Comparison of ENCODE assay signal across 16 mouse cellular contexts in the genomic region with DNA sequence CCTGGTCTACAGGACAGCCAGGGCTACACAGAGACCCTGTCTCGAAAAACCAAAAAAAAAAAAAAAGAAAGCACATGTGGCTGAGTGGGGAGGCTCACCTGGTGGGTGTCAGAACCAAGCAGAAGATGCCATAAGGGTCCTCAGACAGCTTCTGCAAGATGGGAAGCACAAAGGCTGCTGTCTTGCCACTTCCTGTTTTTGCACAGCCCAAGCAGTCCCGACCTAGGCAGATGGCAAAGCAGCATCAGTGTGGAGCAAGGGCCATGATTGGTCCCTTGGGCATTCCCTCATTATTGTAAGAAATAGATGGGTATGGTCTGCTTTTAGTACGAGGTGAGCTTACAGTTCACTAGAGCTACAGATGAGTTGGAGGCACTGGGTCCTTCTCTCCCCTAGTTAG. TPM values are rescaled to one million over a fixed set of nuclear protein-coding genes. Genes with fewer than 3 reads are reported as not detected.
DNase-seq lines count a peak whose midpoint lies in the region; ATAC-seq and TF ChIP-seq lines count a peak whose summit lies in the region.
"Had no signal": no experiment of that assay in that cellular context is flagged by ENCODE, and none has a peak within 500 bp of the region (broad histone marks: within the 10 kb centered on the region; RNA-seq: fewer than 3 reads in every experiment).

No protein-coding gene starts in this region.

- no peak overlapping the region for H3K9ac ChIP-seq in intestine, postnatal 0 days (ENCODE audit: low read depth, low read length)
- H3K9ac ChIP-seq in intestine, embryonic 16.5 days (ENCODE audit: low read depth, low read length): no peak overlapping the region
- no peak overlapping the region for H3K9ac ChIP-seq in CH12.LX (ENCODE audit: insufficient read depth, low read depth)
- H3K9ac ChIP-seq in embryonic facial prominence, embryonic 12.5 days: no peak overlapping the region
- no peak overlapping the region for H3K9ac ChIP-seq in liver, embryonic 16.5 days (ENCODE audit: low read depth, low read length)
- no peak overlapping the region for H3K9ac ChIP-seq in midbrain, embryonic 15.5 days
- H3K9ac ChIP-seq in hindbrain, postnatal 0 days (replicated peaks; ENCODE audit: low read length): no peak overlapping the region
- H3K9ac ChIP-seq: forebrain, embryonic 13.5 days; heart, embryonic 12.5 days had no signal

- TF ChIP-seq POLR2A in CH12.LX (IDR thresholded peaks at IDR 0.05; ENCODE audit: low read depth, low read length): no peak

- peaks cover 2% of the 10 kb centered on the region; the same call in 1 of the 2 replicates for H3K4me1 ChIP-seq in intestine, postnatal 0 days (replicated peaks; ENCODE audit: control insufficient read depth, insufficient read depth, low read length)
- H3K4me1 ChIP-seq in intestine, embryonic 16.5 days (ENCODE audit: control insufficient read depth, insufficient read depth, low read length): peaks cover 12% of the 10 kb centered on the region
- H3K4me1 ChIP-seq in CH12.LX (ENCODE audit: control insufficient read depth in 1 of 2, insufficient read depth in 2 of 2): peaks cover 12 to 31% of the 10 kb centered on the region in 2 experiments
- peaks cover 15% of the 10 kb centered on the region for H3K4me1 ChIP-seq in embryonic facial prominence, embryonic 12.5 days
- peaks cover 18% of the 10 kb centered on the region for H3K4me1 ChIP-seq in liver, embryonic 16.5 days (ENCODE audit: control insufficient read depth, low read depth, low read length)
- H3K4me1 ChIP-seq in midbrain, embryonic 15.5 days: peaks cover 30% of the 10 kb centered on the region
- H3K4me1 ChIP-seq in hindbrain, postnatal 0 days (ENCODE audit: insufficient read depth, low read length): peaks cover 10% of the 10 kb centered on the region; the same call in 1 of the 2 replicates

- in situ Hi-C loops in CH12.LX (cut with MboI; ENCODE audit: low pct_ligation_motif_present, low pct_unique_long_range_greater_than_20kb, low sequenced_read_pairs): no loop called here

- H3K79me2 ChIP-seq in CH12.LX (replicated peaks; ENCODE audit: control insufficient read depth, extremely low read depth, insufficient read depth, poor library complexity, severe bottlenecking): peaks cover 44% of the 10 kb centered on the region

- no peaks in the 10 kb centered on the region for H3K9me3 ChIP-seq in intestine, postnatal 0 days (ENCODE audit: control insufficient read depth)
- no peaks in the 10 kb centered on the region for H3K9me3 ChIP-seq in intestine, embryonic 16.5 days (ENCODE audit: control insufficient read depth, low read length)
- H3K9me3 ChIP-seq in CH12.LX (replicated peaks; ENCODE audit: low read length): no peaks in the 10 kb centered on the region
- no peaks in the 10 kb centered on the region for H3K9me3 ChIP-seq in embryonic facial prominence, embryonic 12.5 days
- H3K9me3 ChIP-seq in liver, embryonic 16.5 days (replicated peaks; ENCODE audit: control insufficient read depth, low read length): no peaks in the 10 kb centered on the region
- no peaks in the 10 kb centered on the region for H3K9me3 ChIP-seq in midbrain, embryonic 15.5 days
- no peaks in the 10 kb centered on the region for H3K9me3 ChIP-seq in hindbrain, postnatal 0 days (ENCODE audit: low read length)
- H3K9me3 ChIP-seq: forebrain, embryonic 13.5 days; heart, embryonic 12.5 days had no signal

- H3K4me3 ChIP-seq in intestine, postnatal 0 days (ENCODE audit: low read depth, low read length): no peak overlapping the region
- no peak overlapping the region for H3K4me3 ChIP-seq in intestine, embryonic 16.5 days (ENCODE audit: low read length)
- H3K4me3 ChIP-seq in CH12.LX (replicated peaks in 1 of 3; ENCODE audit: low read depth in 2 of 3, low read length in 2 of 3, poor library complexity in 1 of 3): peak overlapping the region in 2 of 3 experiments; percentile 0 to 9
- H3K4me3 ChIP-seq in embryonic facial prominence, embryonic 12.5 days: no peak overlapping the region
- H3K4me3 ChIP-seq in liver, embryonic 16.5 days (ENCODE audit: low read depth, low read length): no peak overlapping the region
- no peak overlapping the region for H3K4me3 ChIP-seq in midbrain, embryonic 15.5 days
- H3K4me3 ChIP-seq in hindbrain, postnatal 0 days (ENCODE audit: low read length): no peak overlapping the region

- ATAC-seq in intestine, postnatal 0 days: no peak
- no peak for ATAC-seq in intestine, embryonic 16.5 days
- ATAC-seq in embryonic facial prominence, embryonic 12.5 days (ENCODE audit: insufficient number of reproducible peaks, insufficient read depth, low FRiP score, low TSS enrichment): no peak
- no peak for ATAC-seq in liver, embryonic 16.5 days (ENCODE audit: low read depth)
- ATAC-seq in midbrain, embryonic 15.5 days (replicated peaks): no peak
- no peak for ATAC-seq in hindbrain, postnatal 0 days
- ATAC-seq: forebrain, embryonic 13.5 days had no signal

- H3K27ac ChIP-seq in intestine, postnatal 0 days (ENCODE audit: low read depth, low read length): peak overlapping the region; percentile 21; the same call in 1 of the 2 replicates
- H3K27ac ChIP-seq in intestine, embryonic 16.5 days (ENCODE audit: low read length): no peak overlapping the region
- H3K27ac ChIP-seq in CH12.LX (ENCODE audit: insufficient read depth, low read depth): no peak overlapping the region
- no peak overlapping the region for H3K27ac ChIP-seq in embryonic facial prominence, embryonic 12.5 days
- no peak overlapping the region for H3K27ac ChIP-seq in liver, embryonic 16.5 days (ENCODE audit: low read length)
- no peak overlapping the region for H3K27ac ChIP-seq in midbrain, embryonic 15.5 days
- no peak overlapping the region for H3K27ac ChIP-seq in hindbrain, postnatal 0 days
- H3K27ac ChIP-seq: forebrain, embryonic 13.5 days; kidney, postnatal 0 days; macrophage had no signal

- DNase-seq in CH12.LX (ENCODE audit: extremely low read depth): no peak
- no peak for DNase-seq in adrenal gland, postnatal 10 days
- no peak for DNase-seq in hindbrain, postnatal 0 days (ENCODE audit: low spot score)
- DNase-seq: adrenal gland, postnatal 36 days; cerebellum, adult 8-10 months; right cerebral cortex, postnatal 4 days had no signal

- TF ChIP-seq RAD21 in CH12.LX (IDR thresholded peaks at IDR 0.05; ENCODE audit: low read depth, low read length): no peak

- no peak for TF ChIP-seq EP300 in CH12.LX (IDR thresholded peaks at IDR 0.05; ENCODE audit: low read length)

- peaks cover 48% of the 10 kb centered on the region for H3K36me3 ChIP-seq in intestine, postnatal 0 days (ENCODE audit: control insufficient read depth, insufficient read depth)
- H3K36me3 ChIP-seq in intestine, embryonic 16.5 days (ENCODE audit: control insufficient read depth, insufficient read depth, low read length): peaks cover 30% of the 10 kb centered on the region
- H3K36me3 ChIP-seq in CH12.LX (replicated peaks in 1 of 2; ENCODE audit: control insufficient read depth in 1 of 2, insufficient read depth in 1 of 2, low read length in 1 of 2): peaks cover 47 to 69% of the 10 kb centered on the region in 2 experiments
- H3K36me3 ChIP-seq in embryonic facial prominence, embryonic 12.5 days: peaks cover 53% of the 10 kb centered on the region
- peaks cover 12% of the 10 kb centered on the region for H3K36me3 ChIP-seq in liver, embryonic 16.5 days (ENCODE audit: control insufficient read depth, insufficient read depth)
- peaks cover 27% of the 10 kb centered on the region; the same call in 1 of the 2 replicates for H3K36me3 ChIP-seq in midbrain, embryonic 15.5 days (replicated peaks)
- peaks cover 35% of the 10 kb centered on the region for H3K36me3 ChIP-seq in hindbrain, postnatal 0 days (ENCODE audit: insufficient read depth, low read length)

- WGBS in intestine, postnatal 0 days: 83% methylated on average over 3 of the region's 3 CpGs
- 84% methylated on average over 3 of the region's 3 CpGs for WGBS in intestine, embryonic 16.5 days
- WGBS in embryonic facial prominence, embryonic 12.5 days: 77% methylated on average over 3 of the region's 3 CpGs
- WGBS in liver, embryonic 16.5 days (ENCODE audit: insufficient replicate concordance): 46% methylated on average over 3 of the region's 3 CpGs
- 79% methylated on average over 3 of the region's 3 CpGs for WGBS in midbrain, embryonic 15.5 days
- 80% methylated on average over 3 of the region's 3 CpGs for WGBS in hindbrain, postnatal 0 days

- no peak for TF ChIP-seq CTCF in intestine, postnatal 0 days (IDR thresholded peaks at IDR 0.05; ENCODE audit: low read depth)
- no peak for TF ChIP-seq CTCF in CH12.LX (conservative IDR thresholded peaks at IDR 0.05 in 1 of 2, IDR thresholded peaks at IDR 0.05 in 1 of 2; ENCODE audit: low read depth in 2 of 2, low read length in 2 of 2)
- TF ChIP-seq CTCF in hindbrain, postnatal 0 days (IDR thresholded peaks at IDR 0.05; ENCODE audit: low read depth): no peak

- dilution Hi-C loops in CH12.LX (cut with MboI; ENCODE audit: extremely low pct_ligation_motif_present, extremely low pct_unique_long_range_greater_than_20kb, low sequenced_read_pairs): no loop called here

- no peak overlapping the region for H3K4me2 ChIP-seq in intestine, postnatal 0 days (replicated peaks; ENCODE audit: low read depth)
- H3K4me2 ChIP-seq in intestine, embryonic 16.5 days (ENCODE audit: low read depth, low read length): no peak overlapping the region
- H3K4me2 ChIP-seq in CH12.LX (ENCODE audit: insufficient read depth, low read depth, poor library complexity, severe bottlenecking): peak overlapping the region; percentile 74
- H3K4me2 ChIP-seq in embryonic facial prominence, embryonic 12.5 days (replicated peaks): peak overlapping the region; percentile 94
- 0 out of 2 replicates have a peak overlapping the region, but pooled peaks have one; percentile 92 for H3K4me2 ChIP-seq in liver, embryonic 16.5 days (ENCODE audit: low read depth, low read length)
- H3K4me2 ChIP-seq in midbrain, embryonic 15.5 days: no peak overlapping the region
- H3K4me2 ChIP-seq in hindbrain, postnatal 0 days (ENCODE audit: low read depth, low read length): no peak overlapping the region

- no peaks in the 10 kb centered on the region for H3K27me3 ChIP-seq in intestine, postnatal 0 days (replicated peaks; ENCODE audit: control insufficient read depth, insufficient read depth, low read length)
- H3K27me3 ChIP-seq in intestine, embryonic 16.5 days (replicated peaks; ENCODE audit: control insufficient read depth, insufficient read depth, low read length): no peaks in the 10 kb centered on the region
- H3K27me3 ChIP-seq in CH12.LX (replicated peaks): no peaks in the 10 kb centered on the region
- no peaks in the 10 kb centered on the region for H3K27me3 ChIP-seq in embryonic facial prominence, embryonic 12.5 days
- H3K27me3 ChIP-seq in liver, embryonic 16.5 days (ENCODE audit: control insufficient read depth, insufficient read depth, low read depth, low read length): no peaks in the 10 kb centered on the region
- H3K27me3 ChIP-seq in midbrain, embryonic 15.5 days (replicated peaks): no peaks in the 10 kb centered on the region
- no peaks in the 10 kb centered on the region for H3K27me3 ChIP-seq in hindbrain, postnatal 0 days (ENCODE audit: insufficient read depth, low read length)
- H3K27me3 ChIP-seq: forebrain, embryonic 13.5 days; heart, embryonic 12.5 days had no signal

RNA-seq across cellular contexts. Expression of gene Ddx49, which starts 1.4 kb away (rescaled TPM):
- polyA plus RNA-seq in intestine, postnatal 0 days (2015; fragmentation: Nextera tagmentation; extraction: Ambion mirVana): 32.9 and 34.5 TPM in 2 replicates
- polyA plus RNA-seq in intestine, embryonic 16.5 days (2015; fragmentation: Nextera tagmentation; extraction: Ambion mirVana): 44.2 and 48.4 TPM in 2 replicates
- 76.6 and 77.3 TPM in 2 replicates for total RNA-seq in CH12.LX (2012; rRNA removed)
- 58.9 and 64.9 TPM in 2 replicates for total RNA-seq in CH12.LX (2014; rRNA removed)
- 98.4 and 129 TPM in 2 replicates for polyA plus RNA-seq in CH12.LX (2012; ENCODE audit: insufficient read length, low read depth)
- polyA plus RNA-seq in embryonic facial prominence, embryonic 12.5 days (2016; fragmentation: Nextera tagmentation; extraction: Ambion mirVana): 54.8 and 58.9 TPM in 2 replicates
- polyA plus RNA-seq in liver, embryonic 16.5 days (2015; fragmentation: Nextera tagmentation; extraction: Ambion mirVana): 19.8 and 21.1 TPM in 2 replicates
- 10 to 100 TPM; 63.4 to 67.7 TPM for total RNA-seq in adrenal gland, postnatal 10 days (2021)
- polyA plus RNA-seq in midbrain, embryonic 15.5 days (2015; fragmentation: Nextera tagmentation; extraction: Ambion mirVana): 44.5 and 48.0 TPM in 2 replicates
- total RNA-seq in hindbrain, postnatal 0 days (2014; rRNA removed): 36.4 and 53.8 TPM in 2 replicates
- 40.4 and 47.5 TPM in 2 replicates for polyA plus RNA-seq in hindbrain, postnatal 0 days (2015; fragmentation: Nextera tagmentation; extraction: Ambion mirVana)

RNA-seq across cellular contexts. Expression of gene Cope, which starts 1.4 kb away (rescaled TPM):
- polyA plus RNA-seq in intestine, postnatal 0 days (2015; fragmentation: Nextera tagmentation; extraction: Ambion mirVana): 338 and 383 TPM in 2 replicates
- 432 and 443 TPM in 2 replicates for polyA plus RNA-seq in intestine, embryonic 16.5 days (2015; fragmentation: Nextera tagmentation; extraction: Ambion mirVana)
- 204 and 243 TPM in 2 replicates for total RNA-seq in CH12.LX (2012; rRNA removed)
- total RNA-seq in CH12.LX (2014; rRNA removed): 134 and 139 TPM in 2 replicates
- polyA plus RNA-seq in CH12.LX (2012; ENCODE audit: insufficient read length, low read depth): 148 and 191 TPM in 2 replicates
- 267 and 295 TPM in 2 replicates for polyA plus RNA-seq in embryonic facial prominence, embryonic 12.5 days (2016; fragmentation: Nextera tagmentation; extraction: Ambion mirVana)
- polyA plus RNA-seq in liver, embryonic 16.5 days (2015; fragmentation: Nextera tagmentation; extraction: Ambion mirVana): 195 and 209 TPM in 2 replicates
- 100 to 1,000 TPM; 203 to 216 TPM for total RNA-seq in adrenal gland, postnatal 10 days (2021)
- 299 and 322 TPM in 2 replicates for polyA plus RNA-seq in midbrain, embryonic 15.5 days (2015; fragmentation: Nextera tagmentation; extraction: Ambion mirVana)
- total RNA-seq in hindbrain, postnatal 0 days (2014; rRNA removed): 126 and 159 TPM in 2 replicates
- polyA plus RNA-seq in hindbrain, postnatal 0 days (2015; fragmentation: Nextera tagmentation; extraction: Ambion mirVana): 286 and 291 TPM in 2 replicates

RNA-seq across cellular contexts. Expression of gene Cers1, which starts 14.7 kb away (rescaled TPM):
- polyA plus RNA-seq in intestine, postnatal 0 days (2015; fragmentation: Nextera tagmentation; extraction: Ambion mirVana): 1.3 and 1.7 TPM in 2 replicates
- polyA plus RNA-seq in intestine, embryonic 16.5 days (2015; fragmentation: Nextera tagmentation; extraction: Ambion mirVana): 2.1 and 3.2 TPM in 2 replicates
- total RNA-seq in CH12.LX (2012; rRNA removed) (0.13 TPM in 1 of 2 replicates, not detected in the other), CH12.LX (2014; rRNA removed) (not detected in 2 replicates)
- not detected in 2 replicates for polyA plus RNA-seq in CH12.LX (2012; ENCODE audit: insufficient read length, low read depth)
- polyA plus RNA-seq in embryonic facial prominence, embryonic 12.5 days (2016; fragmentation: Nextera tagmentation; extraction: Ambion mirVana): 10.0 and 11.1 TPM in 2 replicates
- polyA plus RNA-seq in liver, embryonic 16.5 days (2015; fragmentation: Nextera tagmentation; extraction: Ambion mirVana): 0.05 and 0.24 TPM in 2 replicates
- total RNA-seq in adrenal gland, postnatal 10 days (2021): 1 to 10 TPM; 2.3 to 3.7 TPM
- 38.2 and 40.1 TPM in 2 replicates for polyA plus RNA-seq in midbrain, embryonic 15.5 days (2015; fragmentation: Nextera tagmentation; extraction: Ambion mirVana)
- 92.5 and 101 TPM in 2 replicates for total RNA-seq in hindbrain, postnatal 0 days (2014; rRNA removed)
- polyA plus RNA-seq in hindbrain, postnatal 0 days (2015; fragmentation: Nextera tagmentation; extraction: Ambion mirVana): 43.4 and 45.5 TPM in 2 replicates
- total RNA-seq: monocyte, adult 5-6 weeks had no signal
- polyA plus RNA-seq: macrophage had no signal

RNA-seq across cellular contexts. Expression of gene Homer3, which starts 18.3 kb away (rescaled TPM):
- polyA plus RNA-seq in intestine, postnatal 0 days (2015; fragmentation: Nextera tagmentation; extraction: Ambion mirVana): 18.5 and 18.7 TPM in 2 replicates
- 25.5 and 26.0 TPM in 2 replicates for polyA plus RNA-seq in intestine, embryonic 16.5 days (2015; fragmentation: Nextera tagmentation; extraction: Ambion mirVana)
- 12.5 and 14.0 TPM in 2 replicates for total RNA-seq in CH12.LX (2012; rRNA removed)
- total RNA-seq in CH12.LX (2014; rRNA removed): 7.5 and 9.0 TPM in 2 replicates
- polyA plus RNA-seq in CH12.LX (2012; ENCODE audit: insufficient read length, low read depth): 11.8 TPM in 2 replicates
- polyA plus RNA-seq in embryonic facial prominence, embryonic 12.5 days (2016; fragmentation: Nextera tagmentation; extraction: Ambion mirVana): 89.4 and 89.6 TPM in 2 replicates
- polyA plus RNA-seq in liver, embryonic 16.5 days (2015; fragmentation: Nextera tagmentation; extraction: Ambion mirVana): 3.7 and 4.7 TPM in 2 replicates
- total RNA-seq in adrenal gland, postnatal 10 days (2021): 10 to 100 TPM; 23.8 to 33.3 TPM
- polyA plus RNA-seq in midbrain, embryonic 15.5 days (2015; fragmentation: Nextera tagmentation; extraction: Ambion mirVana): 37.9 and 41.2 TPM in 2 replicates
- total RNA-seq in hindbrain, postnatal 0 days (2014; rRNA removed): 40.3 and 42.3 TPM in 2 replicates
- polyA plus RNA-seq in hindbrain, postnatal 0 days (2015; fragmentation: Nextera tagmentation; extraction: Ambion mirVana): 20.4 and 21.2 TPM in 2 replicates

RNA-seq across cellular contexts. Expression of gene Gdf1, which starts 28.7 kb away (rescaled TPM):
- polyA plus RNA-seq in intestine, postnatal 0 days (2015; fragmentation: Nextera tagmentation; extraction: Ambion mirVana): 0.38 TPM in 1 of 2 replicates, not detected in the other
- 0.53 and 0.78 TPM in 2 replicates for polyA plus RNA-seq in intestine, embryonic 16.5 days (2015; fragmentation: Nextera tagmentation; extraction: Ambion mirVana)
- total RNA-seq in CH12.LX (2012; rRNA removed) (0.08 and 0.17 TPM in 2 replicates), CH12.LX (2014; rRNA removed) (not detected in 2 replicates)
- 0.26 TPM in 1 of 2 replicates, not detected in the other for polyA plus RNA-seq in CH12.LX (2012; ENCODE audit: insufficient read length, low read depth)
- 2.1 and 3.2 TPM in 2 replicates for polyA plus RNA-seq in embryonic facial prominence, embryonic 12.5 days (2016; fragmentation: Nextera tagmentation; extraction: Ambion mirVana)
- 0.18 and 0.34 TPM in 2 replicates for polyA plus RNA-seq in liver, embryonic 16.5 days (2015; fragmentation: Nextera tagmentation; extraction: Ambion mirVana)
- 1 to 10 TPM in 1 of 2 experiments, under 1 TPM in 1; 0.88 to 1.2 TPM for total RNA-seq in adrenal gland, postnatal 10 days (2021)
- 5.3 and 7.4 TPM in 2 replicates for polyA plus RNA-seq in midbrain, embryonic 15.5 days (2015; fragmentation: Nextera tagmentation; extraction: Ambion mirVana)
- total RNA-seq in hindbrain, postnatal 0 days (2014; rRNA removed): 5.3 and 8.4 TPM in 2 replicates
- polyA plus RNA-seq in hindbrain, postnatal 0 days (2015; fragmentation: Nextera tagmentation; extraction: Ambion mirVana): 6.0 and 6.9 TPM in 2 replicates
- total RNA-seq: monocyte, adult 5-6 weeks had no signal
- polyA plus RNA-seq: macrophage had no signal

Comparison
In these comparisons a context has a peak if more than half of its experiments do, and no peak if none do; other contexts are left out.
1. H3K4me2 ChIP-seq: peak in CH12.LX (single experiment), embryonic facial prominence, embryonic 12.5 days (single experiment) and liver, embryonic 16.5 days (single experiment); none in intestine, postnatal 0 days (single experiment), intestine, embryonic 16.5 days (single experiment), midbrain, embryonic 15.5 days (single experiment) and hindbrain, postnatal 0 days (single experiment).
2. H3K4me3 ChIP-seq: peak in CH12.LX (2 of 3); none in intestine, postnatal 0 days (single experiment), intestine, embryonic 16.5 days (single experiment), embryonic facial prominence, embryonic 12.5 days (single experiment), liver, embryonic 16.5 days (single experiment), midbrain, embryonic 15.5 days (single experiment) and hindbrain, postnatal 0 days (single experiment).